Mouse (Mus musculus) heart, embryonic 15.5 days (tissue): ENCODE data around the gene Ebf1. TPM values are rescaled to one million over a fixed set of nuclear protein-coding genes. Genes with fewer than 3 reads are reported as not detected.

Experiments used
- ATAC-seq: fragments of 200-750 bp; cut with Nextera tagmentation; replicated peaks from 2 replicates; pipeline ENCODE4 v1.8.0; 2017; ENCODE audit warnings: low read depth, moderate TSS enrichment; ENCODE audit not compliant: insufficient number of reproducible peaks, insufficient read depth, low FRiP score
- H3K27ac ChIP-seq: fragments of 300-500 bp; sonication (generic); 2 replicates; pipeline ENCODE4 v1.5.1; 2015; ENCODE audit warnings: mild to moderate bottlenecking, inconsistent platforms
- H3K27me3 ChIP-seq: fragments of 300-500 bp; sonication (generic); 2 replicates; pipeline ENCODE4 v1.6.1; 2015; ENCODE audit warnings: inconsistent platforms
- H3K36me3 ChIP-seq: fragments of 300-500 bp; sonication (generic); 2 replicates; pipeline ENCODE4 v1.6.1; 2015; ENCODE audit warnings: mild to moderate bottlenecking, inconsistent platforms
- H3K4me1 ChIP-seq: fragments of 300-500 bp; sonication (generic); replicated peaks from 2 replicates; pipeline ENCODE4 v1.6.1; 2015; ENCODE audit warnings: inconsistent platforms
- H3K4me2 ChIP-seq: fragments of 300-500 bp; sonication (generic); 2 replicates; pipeline ENCODE4 v1.6.1; 2015; ENCODE audit warnings: inconsistent platforms, mild to moderate bottlenecking, moderate library complexity
- H3K4me3 ChIP-seq: fragments of 300-500 bp; sonication (generic); 2 replicates; pipeline ENCODE4 v1.5.1; 2015; ENCODE audit warnings: mild to moderate bottlenecking, inconsistent platforms
- H3K9ac ChIP-seq: fragments of 300-500 bp; sonication (generic); 2 replicates; pipeline ENCODE4 v1.6.1; 2015; ENCODE audit warnings: mild to moderate bottlenecking, inconsistent platforms
- H3K9me3 ChIP-seq: fragments of 300-500 bp; sonication (generic); replicated peaks from 2 replicates; pipeline ENCODE4 v1.6.1; 2016; ENCODE audit warnings: inconsistent platforms
- WGBS: fragments of 180-500 bp; shearing (Covaris S2); methylation state at CpG from one replicate; pipeline ENCODE4 v1.1.7; 2015; ENCODE audit warnings: mixed read lengths; 5-methylcytosine and 5-hydroxymethylcytosine counted together
- polyA plus RNA-seq: library from polyadenylated mRNA; unstranded; fragments of >200 nt; fragmentation: Nextera tagmentation; extraction: Ambion mirVana; gene quantifications from 2 replicates; pipeline ENCODE4 v1.2.1, GENCODE M21; 2015

Gene Ebf1
- polyA plus RNA-seq, 1 experiment from 2014 or later = 16.8 TPM

- no peak overlapping the region for H3K27ac ChIP-seq
Observed at GRCm38 (mm10) chr11:44895893-44896292, 278.8 kb downstream of the Ebf1 start.

GRCm38 (mm10) chr11:44897140-44897665, 280.1 kb downstream of the Ebf1 start:
- no peak overlapping the region for H3K4me2 ChIP-seq
- 42% methylated on average over 10 of the region's 10 CpGs for WGBS
- peaks cover 17% of the 10 kb centered on the region for H3K4me1 ChIP-seq
- H3K27ac ChIP-seq = peak overlapping the region; percentile 64
- H3K4me3 ChIP-seq = no peak overlapping the region
- no peak overlapping the region for H3K9ac ChIP-seq
- H3K27me3 ChIP-seq = no peaks in the 10 kb centered on the region
- ATAC-seq = peak; percentile 69; the same call in 1 of the 2 replicates
- H3K9me3 ChIP-seq = no peaks in the 10 kb centered on the region
- H3K36me3 ChIP-seq = no peaks in the 10 kb centered on the region

More at GRCm38 (mm10) chr11:44895893-44896292, 278.8 kb downstream of the Ebf1 start:
- 68% methylated on average over 1 of the region's 1 CpGs for WGBS
- Histone ChIP-seq H3K9ac (no peak overlapping the region), H3K9me3 (no peaks in the 10 kb centered on the region), H3K36me3 (no peaks in the 10 kb centered on the region), H3K4me3 (no peak overlapping the region), H3K27me3 (no peaks in the 10 kb centered on the region), H3K4me1 (peaks cover 11% of the 10 kb centered on the region), H3K4me2 (no peak overlapping the region)
- no peak for ATAC-seq

DNA sequence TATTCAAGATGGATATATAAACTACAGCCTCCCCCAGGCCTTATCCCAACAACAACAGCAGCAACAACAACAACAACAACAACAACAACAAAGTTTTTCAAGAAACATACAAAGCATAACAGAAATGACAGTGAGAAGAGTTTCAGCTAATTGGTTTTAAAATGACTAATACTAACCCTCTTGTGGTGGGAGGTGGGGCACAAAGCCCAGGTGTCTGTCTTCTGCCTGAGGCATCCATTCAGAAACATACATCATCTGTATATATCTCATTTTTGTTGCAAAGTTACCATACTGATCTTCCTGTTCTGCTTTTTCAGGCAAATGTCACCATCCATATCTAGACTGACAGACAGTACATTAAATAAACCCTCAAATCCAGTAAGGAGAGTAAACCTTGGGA, 282.4 kb downstream of the Ebf1 start:
- no peaks in the 10 kb centered on the region for H3K27me3 ChIP-seq
- ATAC-seq = no peak
- H3K4me1 ChIP-seq = peaks cover 11% of the 10 kb centered on the region
- H3K4me3 ChIP-seq = no peak overlapping the region
- H3K4me2 ChIP-seq = no peak overlapping the region
- H3K27ac ChIP-seq = no peak overlapping the region
- no peak overlapping the region for H3K9ac ChIP-seq
- no peaks in the 10 kb centered on the region for H3K36me3 ChIP-seq
- H3K9me3 ChIP-seq = no peaks in the 10 kb centered on the region

DNA sequence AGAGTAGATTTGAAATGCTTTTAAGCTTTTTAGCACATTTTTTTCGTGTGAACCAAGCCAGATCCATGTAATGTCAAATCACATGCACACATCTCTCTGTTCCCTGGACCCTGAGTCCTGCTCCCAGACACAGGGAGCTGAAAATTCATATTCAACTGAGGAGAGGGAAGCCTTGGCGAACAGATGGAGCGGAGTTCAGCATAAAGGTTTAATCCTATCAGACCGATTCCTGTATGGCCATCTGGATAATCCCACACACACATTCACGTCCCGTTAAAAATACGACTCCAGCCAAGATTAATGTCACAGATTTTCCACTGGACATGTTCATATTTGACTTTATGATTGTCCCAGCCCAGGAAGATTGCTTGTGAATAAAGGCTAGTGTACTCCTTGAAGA, 282.8 kb downstream of the Ebf1 start:
- Histone ChIP-seq H3K4me1 (peaks cover 11% of the 10 kb centered on the region), H3K4me2 (no peak overlapping the region), H3K27me3 (no peaks in the 10 kb centered on the region), H3K36me3 (no peaks in the 10 kb centered on the region), H3K9me3 (no peaks in the 10 kb centered on the region), H3K9ac (no peak overlapping the region), H3K27ac (no peak overlapping the region), H3K4me3 (no peak overlapping the region)
- WGBS = 72% methylated on average over 7 of the region's 7 CpGs
- no peak for ATAC-seq

- no peak for ATAC-seq
- no peaks in the 10 kb centered on the region for H3K36me3 ChIP-seq
- 85% methylated on average over 7 of the region's 7 CpGs for WGBS
- no peak overlapping the region for H3K4me3 ChIP-seq
- H3K27ac ChIP-seq = no peak overlapping the region
- no peaks in the 10 kb centered on the region for H3K9me3 ChIP-seq
- H3K9ac ChIP-seq = no peak overlapping the region
- H3K27me3 ChIP-seq = no peaks in the 10 kb centered on the region
- H3K4me2 ChIP-seq = no peak overlapping the region
- peaks cover 11% of the 10 kb centered on the region for H3K4me1 ChIP-seq
Observed at GRCm38 (mm10) chr11:44900496-44900895, 283.4 kb downstream of the Ebf1 start.

- Histone ChIP-seq H3K27me3 (no peaks in the 10 kb centered on the region), H3K9me3 (no peaks in the 10 kb centered on the region), H3K4me1 (peaks cover 11% of the 10 kb centered on the region), H3K9ac (no peak overlapping the region), H3K4me2 (no peak overlapping the region), H3K4me3 (no peak overlapping the region), H3K27ac (no peak overlapping the region), H3K36me3 (no peaks in the 10 kb centered on the region)
- no peak for ATAC-seq
- WGBS = 73% methylated on average over 2 of the region's 2 CpGs
Observed at GRCm38 (mm10) chr11:44901715-44902114, 284.6 kb downstream of the Ebf1 start.

GRCm38 (mm10) chr11:44902165-44902564, 285.0 kb downstream of the Ebf1 start:
- H3K9ac ChIP-seq = no peak overlapping the region
- no peak overlapping the region for H3K4me2 ChIP-seq
- H3K27me3 ChIP-seq = no peaks in the 10 kb centered on the region
- 30% methylated on average over 6 of the region's 6 CpGs for WGBS
- no peak overlapping the region for H3K4me3 ChIP-seq
- H3K27ac ChIP-seq = no peak overlapping the region
- H3K36me3 ChIP-seq = no peaks in the 10 kb centered on the region
- H3K9me3 ChIP-seq = no peaks in the 10 kb centered on the region
- H3K4me1 ChIP-seq = peaks cover 11% of the 10 kb centered on the region
- ATAC-seq = no peak

- H3K36me3 ChIP-seq = no peaks in the 10 kb centered on the region
Observed at GRCm38 (mm10) chr11:44904121-44904520, 287.0 kb downstream of the Ebf1 start.

GRCm38 (mm10) chr11:44906456-44906855, 289.3 kb downstream of the Ebf1 start:
- no peak overlapping the region for H3K4me3 ChIP-seq
- no peak for ATAC-seq
- peaks cover 7% of the 10 kb centered on the region for H3K4me1 ChIP-seq
- H3K27me3 ChIP-seq = no peaks in the 10 kb centered on the region
- no peak overlapping the region for H3K27ac ChIP-seq
- no peak overlapping the region for H3K9ac ChIP-seq
- no peaks in the 10 kb centered on the region for H3K9me3 ChIP-seq
- H3K4me2 ChIP-seq = no peak overlapping the region
- no peaks in the 10 kb centered on the region for H3K36me3 ChIP-seq
- WGBS = 55% methylated on average over 5 of the region's 5 CpGs

More at GRCm38 (mm10) chr11:44904121-44904520, 287.0 kb downstream of the Ebf1 start:
- peaks cover 7% of the 10 kb centered on the region for H3K4me1 ChIP-seq
- no peak overlapping the region for H3K9ac ChIP-seq
- H3K4me3 ChIP-seq = no peak overlapping the region
- no peak overlapping the region for H3K4me2 ChIP-seq
- WGBS = 79% methylated on average over 9 of the region's 9 CpGs
- no peak for ATAC-seq
- H3K27ac ChIP-seq = no peak overlapping the region
- H3K9me3 ChIP-seq = no peaks in the 10 kb centered on the region
- no peaks in the 10 kb centered on the region for H3K27me3 ChIP-seq

DNA sequence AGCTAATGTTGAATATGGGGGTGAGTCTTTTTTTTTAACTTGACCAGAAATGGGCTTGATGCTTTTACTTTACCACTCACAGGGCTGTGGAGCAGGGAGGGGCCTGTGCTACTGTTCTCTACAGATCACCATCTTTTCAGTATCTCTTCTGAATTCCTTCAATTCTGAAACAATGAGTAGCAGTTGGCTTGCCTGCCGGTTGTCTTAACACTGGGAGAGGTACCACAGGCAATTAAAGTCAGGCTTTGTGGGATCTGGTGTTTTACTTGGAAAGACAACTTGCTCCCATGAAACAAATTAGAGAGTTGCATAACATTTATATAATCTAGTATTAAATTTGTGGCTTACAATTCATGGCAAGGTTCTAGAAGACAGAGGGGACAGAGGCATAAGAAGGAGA, 294.6 kb downstream of the Ebf1 start:
- Histone ChIP-seq H3K9ac (no peak overlapping the region), H3K4me3 (no peak overlapping the region), H3K4me1 (peaks cover 4% of the 10 kb centered on the region), H3K36me3 (no peaks in the 10 kb centered on the region), H3K4me2 (no peak overlapping the region), H3K27ac (no peak overlapping the region), H3K27me3 (no peaks in the 10 kb centered on the region), H3K9me3 (no peaks in the 10 kb centered on the region)
- ATAC-seq = no peak
- 56% methylated on average over 1 of the region's 1 CpGs for WGBS

DNA sequence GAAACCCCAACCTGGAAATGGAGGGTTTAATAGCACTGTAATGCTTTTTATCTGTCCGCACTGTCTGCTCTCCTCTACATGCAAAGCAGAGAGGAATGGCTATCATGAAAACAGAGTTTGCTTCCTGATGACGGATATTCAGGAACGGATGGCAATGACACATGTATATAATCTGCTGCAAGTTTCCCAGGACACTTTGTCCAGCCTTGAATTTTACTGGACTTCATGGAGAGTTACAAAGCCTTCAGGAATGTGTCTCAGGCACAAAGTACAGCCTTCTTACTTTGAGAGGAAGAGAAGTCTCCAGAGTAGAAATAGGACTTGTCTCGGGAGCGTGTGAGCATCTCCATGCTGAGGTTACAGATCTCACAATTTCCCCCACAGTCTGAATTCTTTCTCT, 296.7 kb downstream of the Ebf1 start:
- no peak overlapping the region for H3K27ac ChIP-seq
- no peaks in the 10 kb centered on the region for H3K36me3 ChIP-seq
- WGBS = 49% methylated on average over 5 of the region's 5 CpGs
- ATAC-seq = no peak
- peaks cover 4% of the 10 kb centered on the region for H3K4me1 ChIP-seq
- H3K9ac ChIP-seq = no peak overlapping the region
- H3K9me3 ChIP-seq = no peaks in the 10 kb centered on the region
- no peak overlapping the region for H3K4me3 ChIP-seq
- no peaks in the 10 kb centered on the region for H3K27me3 ChIP-seq
- H3K4me2 ChIP-seq = no peak overlapping the region

- Histone ChIP-seq H3K27me3 (no peaks in the 10 kb centered on the region), H3K4me3 (no peak overlapping the region), H3K9ac (no peak overlapping the region), H3K4me1 (peaks cover 4% of the 10 kb centered on the region), H3K27ac (no peak overlapping the region), H3K36me3 (no peaks in the 10 kb centered on the region), H3K4me2 (no peak overlapping the region), H3K9me3 (no peaks in the 10 kb centered on the region)
- ATAC-seq = no peak
- WGBS = 69% methylated on average over 8 of the region's 8 CpGs
Observed at GRCm38 (mm10) chr11:44917059-44917458, 299.9 kb downstream of the Ebf1 start.
